Mouse (Mus musculus): ENCODE data around the gene Gm19402. TPM values are rescaled to one million over a fixed set of nuclear protein-coding genes. Genes with fewer than 3 reads are reported as not detected.

Gm19402 gene
- polyA plus RNA-seq, 1 experiment from 2014 or later: not detected

- no peaks in the 10 kb centered on the region for H3K9me3 ChIP-seq (replicated peaks; ENCODE audit: control insufficient read depth, low read length)
- peaks cover 2% of the 10 kb centered on the region; the same call in 1 of the 2 replicates for H3K4me1 ChIP-seq (ENCODE audit: control insufficient read depth, insufficient read depth, low read length)
- H3K27ac ChIP-seq (ENCODE audit: low read length): no peak overlapping the region
- no peaks in the 10 kb centered on the region for H3K36me3 ChIP-seq (ENCODE audit: control insufficient read depth, insufficient read depth)
- ATAC-seq (replicated peaks; ENCODE audit: extremely low read depth, insufficient read depth, low FRiP score): no peak
- WGBS: under 1% methylated on average over 35 of the region's 35 CpGs
- H3K4me3 ChIP-seq (ENCODE audit: low read length): peak overlapping the region; percentile 36
- H3K9ac ChIP-seq (ENCODE audit: low read length): no peak overlapping the region
- peaks cover 40% of the 10 kb centered on the region for H3K27me3 ChIP-seq (ENCODE audit: control insufficient read depth, insufficient read depth, low read length)
- peak overlapping the region; percentile 53 for H3K4me2 ChIP-seq (ENCODE audit: low read depth, low read length)
Observed at GRCm38 (mm10) chr10:77677562-77677961, 13.0 kb downstream of the Gm19402 start.

- Histone ChIP-seq H3K4me2 (ENCODE audit: low read depth, low read length) (no peak overlapping the region), H3K9me3 (replicated peaks; ENCODE audit: control insufficient read depth, low read length) (no peaks in the 10 kb centered on the region), H3K4me1 (ENCODE audit: control insufficient read depth, insufficient read depth, low read length) (peaks cover 2% of the 10 kb centered on the region; the same call in 1 of the 2 replicates), H3K27ac (ENCODE audit: low read length) (no peak overlapping the region), H3K36me3 (ENCODE audit: control insufficient read depth, insufficient read depth) (no peaks in the 10 kb centered on the region), H3K4me3 (ENCODE audit: low read length) (no peak overlapping the region), H3K9ac (ENCODE audit: low read length) (no peak overlapping the region), H3K27me3 (ENCODE audit: control insufficient read depth, insufficient read depth, low read length) (peaks cover 37% of the 10 kb centered on the region)
- ATAC-seq (replicated peaks; ENCODE audit: extremely low read depth, insufficient read depth, low FRiP score): no peak
- 56% methylated on average over 13 of the region's 13 CpGs for WGBS
Observed at GRCm38 (mm10) chr10:77673765-77674164, 16.8 kb downstream of the Gm19402 start.

- no peaks in the 10 kb centered on the region for H3K9me3 ChIP-seq (replicated peaks; ENCODE audit: control insufficient read depth, low read length)
- no peak overlapping the region for H3K27ac ChIP-seq (ENCODE audit: low read length)
- no peak overlapping the region for H3K9ac ChIP-seq (ENCODE audit: low read length)
- H3K4me3 ChIP-seq (ENCODE audit: low read length): no peak overlapping the region
- peaks cover 16% of the 10 kb centered on the region for H3K27me3 ChIP-seq (ENCODE audit: control insufficient read depth, insufficient read depth, low read length)
- no peak for ATAC-seq (replicated peaks; ENCODE audit: extremely low read depth, insufficient read depth, low FRiP score)
- no peaks in the 10 kb centered on the region for H3K36me3 ChIP-seq (ENCODE audit: control insufficient read depth, insufficient read depth)
- H3K4me1 ChIP-seq (ENCODE audit: control insufficient read depth, insufficient read depth, low read length): no peaks in the 10 kb centered on the region
- 11% methylated on average over 4 of the region's 4 CpGs for WGBS
- H3K4me2 ChIP-seq (ENCODE audit: low read depth, low read length): no peak overlapping the region
Observed at GRCm38 (mm10) chr10:77671519-77671918, 19.0 kb downstream of the Gm19402 start.

DNA sequence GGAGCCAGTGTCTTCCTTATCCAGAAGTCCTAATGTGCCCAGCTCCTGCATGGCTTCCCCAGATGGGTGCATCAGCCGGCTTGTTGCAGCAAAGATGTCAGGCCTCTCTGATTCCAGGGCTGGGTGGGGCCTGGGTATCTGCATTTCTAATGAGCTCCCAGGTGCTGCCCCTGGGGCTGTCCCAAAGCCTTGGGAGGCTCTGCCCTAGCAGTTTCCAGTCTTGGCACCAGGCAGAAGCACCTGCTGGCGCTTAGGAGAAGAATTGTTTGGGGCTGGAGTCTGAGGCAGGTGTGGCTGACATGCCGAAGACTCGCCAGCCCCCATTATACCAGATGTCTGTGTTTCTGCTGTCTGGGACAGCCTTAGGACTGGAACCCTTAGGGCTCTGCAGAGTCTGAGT is 19.8 kb downstream of the Gm19402 start:
- Histone ChIP-seq H3K4me2 (ENCODE audit: low read depth, low read length) (no peak overlapping the region), H3K27me3 (ENCODE audit: control insufficient read depth, insufficient read depth, low read length) (peaks cover 9% of the 10 kb centered on the region), H3K9ac (ENCODE audit: low read length) (no peak overlapping the region), H3K36me3 (ENCODE audit: control insufficient read depth, insufficient read depth) (no peaks in the 10 kb centered on the region), H3K27ac (ENCODE audit: low read length) (no peak overlapping the region), H3K9me3 (replicated peaks; ENCODE audit: control insufficient read depth, low read length) (no peaks in the 10 kb centered on the region), H3K4me1 (ENCODE audit: control insufficient read depth, insufficient read depth, low read length) (no peaks in the 10 kb centered on the region), H3K4me3 (ENCODE audit: low read length) (no peak overlapping the region)
- ATAC-seq (replicated peaks; ENCODE audit: extremely low read depth, insufficient read depth, low FRiP score): no peak
- 74% methylated on average over 4 of the region's 4 CpGs for WGBS

DNA sequence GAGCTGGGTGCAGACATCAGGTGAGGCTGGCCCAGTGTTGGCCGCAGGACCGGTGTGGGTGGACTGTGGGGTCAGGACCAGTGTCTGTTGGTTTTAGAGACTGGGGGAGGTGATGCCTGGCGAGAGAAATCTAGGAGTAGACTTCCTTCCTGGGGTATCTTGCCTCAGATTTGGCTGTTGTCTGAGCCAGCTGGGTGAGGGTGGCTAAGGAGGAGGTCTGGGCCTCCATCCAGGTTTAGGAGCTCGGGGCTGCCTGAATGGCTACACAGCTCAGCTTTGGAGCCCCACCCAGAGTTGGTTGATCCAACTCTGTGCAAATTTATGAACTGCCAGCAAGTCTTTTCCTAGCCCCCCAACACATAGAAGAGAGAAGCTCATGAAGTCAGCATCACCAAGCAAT is 23.2 kb downstream of the Gm19402 start:
- Histone ChIP-seq H3K36me3 (ENCODE audit: control insufficient read depth, insufficient read depth) (no peaks in the 10 kb centered on the region), H3K4me3 (ENCODE audit: low read length) (no peak overlapping the region), H3K9me3 (replicated peaks; ENCODE audit: control insufficient read depth, low read length) (no peaks in the 10 kb centered on the region), H3K4me2 (ENCODE audit: low read depth, low read length) (no peak overlapping the region), H3K27me3 (ENCODE audit: control insufficient read depth, insufficient read depth, low read length) (peaks cover 2% of the 10 kb centered on the region), H3K27ac (ENCODE audit: low read length) (no peak overlapping the region), H3K9ac (ENCODE audit: low read length) (no peak overlapping the region), H3K4me1 (ENCODE audit: control insufficient read depth, insufficient read depth, low read length) (no peaks in the 10 kb centered on the region)
- ATAC-seq (replicated peaks; ENCODE audit: extremely low read depth, insufficient read depth, low FRiP score): no peak
- 66% methylated on average over 4 of the region's 4 CpGs for WGBS

- Histone ChIP-seq H3K4me3 (ENCODE audit: low read length) (no peak overlapping the region), H3K4me1 (ENCODE audit: control insufficient read depth, insufficient read depth, low read length) (no peaks in the 10 kb centered on the region), H3K9me3 (replicated peaks; ENCODE audit: control insufficient read depth, low read length) (no peaks in the 10 kb centered on the region), H3K27me3 (ENCODE audit: control insufficient read depth, insufficient read depth, low read length) (peaks cover 2% of the 10 kb centered on the region), H3K27ac (ENCODE audit: low read length) (no peak overlapping the region), H3K9ac (ENCODE audit: low read length) (no peak overlapping the region), H3K36me3 (ENCODE audit: control insufficient read depth, insufficient read depth) (no peaks in the 10 kb centered on the region), H3K4me2 (ENCODE audit: low read depth, low read length) (no peak overlapping the region)
- WGBS: 69% methylated on average over 8 of the region's 8 CpGs
- ATAC-seq (replicated peaks; ENCODE audit: extremely low read depth, insufficient read depth, low FRiP score): no peak
Observed at GRCm38 (mm10) chr10:77666342-77666741, 24.2 kb downstream of the Gm19402 start.

- Histone ChIP-seq H3K36me3 (ENCODE audit: control insufficient read depth, insufficient read depth) (no peaks in the 10 kb centered on the region), H3K4me3 (ENCODE audit: low read length) (no peak overlapping the region), H3K4me1 (ENCODE audit: control insufficient read depth, insufficient read depth, low read length) (no peaks in the 10 kb centered on the region), H3K27me3 (ENCODE audit: control insufficient read depth, insufficient read depth, low read length) (peaks cover 2% of the 10 kb centered on the region), H3K27ac (ENCODE audit: low read length) (no peak overlapping the region), H3K9ac (ENCODE audit: low read length) (no peak overlapping the region), H3K9me3 (replicated peaks; ENCODE audit: control insufficient read depth, low read length) (peaks cover 3% of the 10 kb centered on the region), H3K4me2 (ENCODE audit: low read depth, low read length) (peak overlapping the region; percentile 23; the same call in 1 of the 2 replicates)
- ATAC-seq (replicated peaks; ENCODE audit: extremely low read depth, insufficient read depth, low FRiP score): no peak
- WGBS: 31% methylated on average over 43 of the region's 43 CpGs
Observed at GRCm38 (mm10) chr10:77663949-77664665, 26.4 kb downstream of the Gm19402 start.

GRCm38 (mm10) chr10:77658286-77658994 is 32.1 kb downstream of the Gm19402 start:
- H3K27ac ChIP-seq (ENCODE audit: low read length): no peak overlapping the region
- no peak overlapping the region for H3K9ac ChIP-seq (ENCODE audit: low read length)
- H3K4me1 ChIP-seq (ENCODE audit: control insufficient read depth, insufficient read depth, low read length): no peaks in the 10 kb centered on the region
- H3K36me3 ChIP-seq (ENCODE audit: control insufficient read depth, insufficient read depth): no peaks in the 10 kb centered on the region
- H3K4me2 ChIP-seq (ENCODE audit: low read depth, low read length): no peak overlapping the region
- WGBS: 59% methylated on average over 15 of the region's 15 CpGs
- H3K4me3 ChIP-seq (ENCODE audit: low read length): no peak overlapping the region
- H3K9me3 ChIP-seq (replicated peaks; ENCODE audit: control insufficient read depth, low read length): peaks cover 3% of the 10 kb centered on the region
- no peak for ATAC-seq (replicated peaks; ENCODE audit: extremely low read depth, insufficient read depth, low FRiP score)
- H3K27me3 ChIP-seq (ENCODE audit: control insufficient read depth, insufficient read depth, low read length): no peaks in the 10 kb centered on the region; the same call in 1 of the 2 replicates

GRCm38 (mm10) chr10:77652046-77652445 is 38.5 kb downstream of the Gm19402 start:
- WGBS: 83% methylated on average over 9 of the region's 9 CpGs
- H3K36me3 ChIP-seq (ENCODE audit: control insufficient read depth, insufficient read depth): no peaks in the 10 kb centered on the region
- H3K9ac ChIP-seq (ENCODE audit: low read length): no peak overlapping the region
- H3K27me3 ChIP-seq (ENCODE audit: control insufficient read depth, insufficient read depth, low read length): no peaks in the 10 kb centered on the region
- H3K9me3 ChIP-seq (replicated peaks; ENCODE audit: control insufficient read depth, low read length): no peaks in the 10 kb centered on the region
- no peak overlapping the region for H3K27ac ChIP-seq (ENCODE audit: low read length)
- no peak overlapping the region for H3K4me2 ChIP-seq (ENCODE audit: low read depth, low read length)
- ATAC-seq (replicated peaks; ENCODE audit: extremely low read depth, insufficient read depth, low FRiP score): no peak
- H3K4me1 ChIP-seq (ENCODE audit: control insufficient read depth, insufficient read depth, low read length): no peaks in the 10 kb centered on the region
- H3K4me3 ChIP-seq (ENCODE audit: low read length): no peak overlapping the region
